Mouse (Mus musculus): ENCODE results near the gene 2010111I01Rik. TPM values are rescaled to one million over a fixed set of nuclear protein-coding genes. Genes with fewer than 3 reads are reported as not detected.

The 2010111I01Rik gene
- polyA plus RNA-seq (2012; rRNA removed): 7.7 and 10.7 TPM in 2 replicates
- 13.6 and 15.7 TPM in 2 replicates for polyA plus RNA-seq (2014; fragmentation: Nextera tagmentation; extraction: Ambion mirVana)

DNA sequence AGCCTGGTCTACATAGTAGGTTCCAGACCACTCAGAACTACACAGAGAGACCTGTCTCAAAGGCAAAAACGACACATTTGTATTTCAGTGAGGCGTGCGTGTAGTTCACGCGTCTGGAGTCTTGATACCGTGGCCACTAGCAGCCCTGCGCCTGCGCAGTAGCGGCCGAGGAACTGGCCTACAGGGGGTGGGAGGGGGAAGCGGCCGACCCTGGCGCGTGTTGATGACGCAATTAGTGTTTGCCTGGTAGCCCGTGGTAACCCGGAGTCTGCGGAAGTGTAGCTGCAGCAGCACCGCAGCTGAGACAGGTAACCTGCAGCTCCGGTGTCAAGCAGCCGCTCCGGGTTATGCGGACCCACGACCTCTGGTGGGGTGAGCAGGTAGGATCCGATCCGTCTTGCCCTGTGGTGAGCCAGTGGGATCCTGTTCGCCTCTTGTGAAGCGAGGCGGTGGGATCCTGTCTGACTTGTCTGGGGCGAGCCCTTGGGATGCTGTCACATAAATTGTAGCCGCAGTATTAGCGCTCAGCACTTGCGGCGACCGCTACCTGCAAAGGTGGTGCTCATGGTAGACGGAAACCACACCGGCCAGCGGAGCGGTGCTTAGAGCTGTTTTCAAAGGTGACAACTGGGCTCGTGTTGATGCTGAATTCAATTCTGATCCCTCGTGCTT is at the start of gene 2010111I01Rik:
Gene 2010111I01Rik, plus strand, starts transcription at position 254 of the 672 bp plus-strand sequence.
- Histone ChIP-seq H3K27me3 (ENCODE audit: control insufficient read depth, insufficient read depth, low read length) (no peaks in the 10 kb centered on the region), H3K27ac (peak within 1 kb of the TSS; percentile 22; the same call in 1 of the 2 replicates), H3K4me2 (ENCODE audit: low read depth) (peak within 1 kb of the TSS; percentile 85), H3K36me3 (replicated peaks; ENCODE audit: control insufficient read depth, insufficient read depth, low read depth) (no peaks in the 10 kb centered on the region), H3K4me3 (ENCODE audit: insufficient read depth in 1 of 2, low read depth in 2 of 2, low read length in 2 of 2) (peak within 1 kb of the TSS; percentile 86 to 90), H3K4me1 (replicated peaks; ENCODE audit: control insufficient read depth in 2 of 2, insufficient read depth in 2 of 2, low read length in 1 of 2) (peaks cover 4% of the 10 kb centered on the region in 2 experiments; a peak in 3 of 4 replicates), H3K9ac (replicated peaks) (peak within 1 kb of the TSS; percentile 79), H3K9me3 (ENCODE audit: control insufficient read depth, low read length) (no peaks in the 10 kb centered on the region)
- ATAC-seq (ENCODE audit: insufficient read depth) (peak; percentile 94), DNase-seq (ENCODE audit: low read depth in 3 of 3, low spot score in 3 of 3) (peak; percentile 90 to 92 (median 91))
- peak; percentile 62 for TF ChIP-seq CTCF (IDR thresholded peaks at IDR 0.05; ENCODE audit: low read depth)
- no peak for TF ChIP-seq EP300 (IDR thresholded peaks at IDR 0.05; ENCODE audit: low read depth)
- WGBS (ENCODE audit: insufficient replicate concordance): under 1% methylated on average over 41 of the region's 41 CpGs

DNA sequence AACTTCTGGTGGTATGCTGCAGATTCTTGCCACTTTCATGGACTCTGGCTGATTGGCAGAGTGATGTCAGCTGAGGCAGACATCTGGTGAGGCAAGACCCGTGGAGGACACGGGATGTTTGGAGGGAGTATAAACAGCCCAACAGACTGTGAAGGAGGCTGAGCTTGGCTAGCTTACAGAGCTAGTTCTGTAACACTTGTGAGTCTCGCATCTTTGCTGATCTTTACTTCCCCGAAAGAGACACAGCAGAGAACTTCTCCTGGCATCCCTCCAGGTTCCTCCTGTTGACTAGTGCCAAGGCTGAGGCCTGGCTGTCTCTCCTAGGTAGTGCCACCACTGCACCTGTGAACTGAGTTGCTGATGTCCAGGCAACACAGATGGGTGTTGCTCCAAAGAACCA is 48.0 kb upstream of the 2010111I01Rik start:
- H3K4me1 ChIP-seq (replicated peaks; ENCODE audit: control insufficient read depth in 2 of 2, insufficient read depth in 2 of 2, low read length in 1 of 2): peaks cover 11 to 16% of the 10 kb centered on the region in 2 experiments
- no peaks in the 10 kb centered on the region for H3K36me3 ChIP-seq (replicated peaks; ENCODE audit: control insufficient read depth, insufficient read depth, low read depth)
- H3K27me3 ChIP-seq (ENCODE audit: control insufficient read depth, insufficient read depth, low read length): no peaks in the 10 kb centered on the region
- no peak for TF ChIP-seq CTCF (IDR thresholded peaks at IDR 0.05; ENCODE audit: low read depth)
- no peak for TF ChIP-seq EP300 (IDR thresholded peaks at IDR 0.05; ENCODE audit: low read depth)
- H3K4me3 ChIP-seq (ENCODE audit: insufficient read depth in 1 of 2, low read depth in 2 of 2, low read length in 2 of 2): no peak overlapping the region
- ATAC-seq (ENCODE audit: insufficient read depth): no peak
- DNase-seq (ENCODE audit: low read depth in 3 of 3, low spot score in 3 of 3): no peak
- no peak overlapping the region for H3K27ac ChIP-seq
- no peaks in the 10 kb centered on the region for H3K9me3 ChIP-seq (ENCODE audit: control insufficient read depth, low read length)
- WGBS (ENCODE audit: insufficient replicate concordance): 49% methylated on average over 4 of the region's 4 CpGs
- no peak overlapping the region for H3K4me2 ChIP-seq (ENCODE audit: low read depth)
- H3K9ac ChIP-seq (replicated peaks): no peak overlapping the region

DNA sequence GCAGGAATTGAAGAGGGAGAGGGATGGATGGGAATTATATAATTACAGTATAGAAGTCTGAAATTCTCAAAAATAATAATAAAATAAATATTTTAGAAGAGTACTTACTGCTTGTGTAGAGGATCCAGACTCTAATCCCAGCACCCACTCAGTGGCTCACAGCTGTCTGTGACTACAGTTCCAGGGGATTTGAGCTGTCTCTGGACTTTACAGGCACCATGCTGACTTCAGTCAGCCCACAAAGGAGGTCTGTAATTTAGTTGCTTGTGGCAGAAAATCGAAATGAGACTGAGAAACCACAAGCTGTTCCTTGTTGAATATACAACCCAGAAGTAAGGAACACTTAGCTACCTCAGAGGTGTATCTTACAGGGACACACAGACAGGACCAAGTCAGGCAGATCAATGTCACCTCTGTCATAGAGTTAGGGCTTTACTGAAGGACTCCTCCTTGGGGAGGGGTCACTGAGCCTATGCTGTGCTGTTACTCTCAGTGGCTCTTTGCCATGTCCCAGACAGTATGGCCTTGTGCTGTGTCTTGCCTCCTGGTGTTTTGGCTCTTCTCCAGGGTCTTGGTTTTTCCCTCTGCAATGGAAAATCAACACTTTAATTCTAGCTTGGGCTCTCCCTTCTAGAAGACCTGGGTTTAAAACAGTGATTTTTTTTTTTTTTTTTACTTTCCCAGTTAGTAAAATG is 47.1 kb upstream of the 2010111I01Rik start:
- no peak for DNase-seq (ENCODE audit: low read depth in 3 of 3, low spot score in 3 of 3)
- ATAC-seq (ENCODE audit: insufficient read depth): no peak
- H3K9ac ChIP-seq (replicated peaks): no peak overlapping the region
- TF ChIP-seq CTCF (IDR thresholded peaks at IDR 0.05; ENCODE audit: low read depth) (no peak), EP300 (IDR thresholded peaks at IDR 0.05; ENCODE audit: low read depth) (no peak)
- no peaks in the 10 kb centered on the region for H3K9me3 ChIP-seq (ENCODE audit: control insufficient read depth, low read length)
- no peaks in the 10 kb centered on the region for H3K36me3 ChIP-seq (replicated peaks; ENCODE audit: control insufficient read depth, insufficient read depth, low read depth)
- no peak overlapping the region for H3K4me2 ChIP-seq (ENCODE audit: low read depth)
- no peak overlapping the region for H3K27ac ChIP-seq
- no peak overlapping the region for H3K4me3 ChIP-seq (ENCODE audit: insufficient read depth in 1 of 2, low read depth in 2 of 2, low read length in 2 of 2)
- peaks cover 4 to 8% of the 10 kb centered on the region in 2 experiments for H3K4me1 ChIP-seq (replicated peaks; ENCODE audit: control insufficient read depth in 2 of 2, insufficient read depth in 2 of 2, low read length in 1 of 2)
- H3K27me3 ChIP-seq (ENCODE audit: control insufficient read depth, insufficient read depth, low read length): no peaks in the 10 kb centered on the region
- WGBS (ENCODE audit: insufficient replicate concordance): 32% methylated on average over 1 of the region's 1 CpGs

DNA sequence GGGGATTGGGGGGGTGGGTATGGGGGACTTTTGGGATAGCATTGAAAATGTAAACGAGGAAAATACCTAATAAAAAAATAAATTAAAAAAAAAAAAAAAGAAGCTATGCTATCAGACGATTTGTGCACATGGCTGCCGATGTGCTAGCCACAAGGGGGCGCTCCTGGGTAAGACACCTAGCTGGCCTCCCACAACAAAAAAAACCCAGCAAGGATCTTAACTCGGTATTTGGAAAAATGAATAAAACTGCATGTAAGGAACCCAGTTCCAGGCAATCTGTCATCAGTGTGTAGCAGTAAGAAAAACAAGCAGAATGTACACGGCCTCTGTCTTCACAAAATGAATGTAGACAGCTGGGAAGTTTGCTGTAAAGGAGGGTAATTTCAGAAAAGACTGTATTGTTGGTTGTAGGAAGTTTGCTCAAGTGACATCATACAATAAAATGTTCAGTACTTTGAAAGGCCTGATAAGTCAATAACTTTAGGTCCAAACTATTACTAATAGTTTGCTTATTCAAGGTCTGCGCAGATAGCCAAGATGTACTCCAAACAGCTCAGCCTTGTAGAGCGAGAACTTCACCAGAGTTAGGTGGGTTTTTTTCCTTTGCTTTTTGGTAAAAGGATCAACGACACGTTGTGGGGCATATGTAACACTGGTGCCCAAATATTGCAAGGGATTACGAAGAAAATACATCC is 44.9 kb upstream of the 2010111I01Rik start:
- Histone ChIP-seq H3K27me3 (ENCODE audit: control insufficient read depth, insufficient read depth, low read length) (no peaks in the 10 kb centered on the region), H3K4me1 (replicated peaks; ENCODE audit: control insufficient read depth in 2 of 2, insufficient read depth in 2 of 2, low read length in 1 of 2) (0 out of 4 replicates have a peak, but pooled peaks cover 0 to 1% of the 10 kb centered on the region in 2 experiments), H3K27ac (no peak overlapping the region), H3K4me2 (ENCODE audit: low read depth) (no peak overlapping the region), H3K9me3 (ENCODE audit: control insufficient read depth, low read length) (no peaks in the 10 kb centered on the region), H3K36me3 (replicated peaks; ENCODE audit: control insufficient read depth, insufficient read depth, low read depth) (no peaks in the 10 kb centered on the region), H3K4me3 (ENCODE audit: insufficient read depth in 1 of 2, low read depth in 2 of 2, low read length in 2 of 2) (no peak overlapping the region), H3K9ac (replicated peaks) (no peak overlapping the region)
- DNase-seq (ENCODE audit: low read depth in 3 of 3, low spot score in 3 of 3) (peak; percentile 47 to 53 (median 49)), ATAC-seq (ENCODE audit: insufficient read depth) (no peak)
- WGBS (ENCODE audit: insufficient replicate concordance): 30% methylated on average over 11 of the region's 11 CpGs
- TF ChIP-seq CTCF (IDR thresholded peaks at IDR 0.05; ENCODE audit: low read depth) (peak; percentile 84), EP300 (IDR thresholded peaks at IDR 0.05; ENCODE audit: low read depth) (no peak)

Measured in liver, embryonic 14.5 days (tissue).